Mouse (Mus musculus): ENCODE results near the gene Rnf40.
A peak's percentile ranks its signal among the peaks of the same experiment; 100 is the strongest.
"Not testable (repeated sequence)": the region's sequence is repeated elsewhere in the genome, so short reads cannot be mapped to it uniquely, and the experiment has no call there.

The Rnf40 gene

GRCm38 (mm10) chr7:127604256-127604655 is 15.7 kb downstream of the Rnf40 start:
- DNase-seq = no peak

GRCm38 (mm10) chr7:127607150-127607549 is 18.6 kb downstream of the Rnf40 start:
- no peak for DNase-seq

GRCm38 (mm10) chr7:127611011-127611410 is 22.4 kb downstream of the Rnf40 start:
- no peak for DNase-seq

DNA sequence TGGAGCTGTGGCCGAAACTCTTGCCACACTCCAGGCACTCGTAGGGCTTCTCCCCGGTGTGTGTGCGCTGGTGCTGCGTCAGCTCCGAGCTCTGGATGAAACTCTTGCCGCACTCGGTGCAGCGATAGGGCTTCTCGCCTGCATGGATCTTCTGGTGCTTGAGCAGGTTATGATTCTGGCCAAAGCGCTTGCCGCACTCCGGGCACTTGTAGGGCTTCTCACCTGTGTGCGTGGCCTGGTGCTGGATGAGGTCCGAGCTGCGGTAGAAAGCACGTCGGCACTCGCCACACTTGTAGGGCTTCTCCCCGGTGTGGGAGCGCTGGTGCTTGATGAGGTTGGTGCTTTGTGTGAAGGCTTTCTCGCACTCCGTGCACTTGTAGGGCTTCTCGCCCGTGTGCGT is 23.0 kb downstream of the Rnf40 start:
- DNase-seq = no peak

GRCm38 (mm10) chr7:127613501-127613900 is 24.9 kb downstream of the Rnf40 start:
- DNase-seq = peak; percentile 56

- peak; percentile 46 for DNase-seq
These were observed 25.5 kb downstream of the Rnf40 start for GRCm38 (mm10) chr7:127614091-127614490.

GRCm38 (mm10) chr7:127614511-127614890 is 25.9 kb downstream of the Rnf40 start:
- DNase-seq = peak; percentile 72

- peak; percentile 73 for DNase-seq
These were observed 26.6 kb downstream of the Rnf40 start, which contains the start of gene Zfp629 for GRCm38 (mm10) chr7:127614891-127615843. Gene Zfp629 (minus strand): TSS chr7:127615797.

DNA sequence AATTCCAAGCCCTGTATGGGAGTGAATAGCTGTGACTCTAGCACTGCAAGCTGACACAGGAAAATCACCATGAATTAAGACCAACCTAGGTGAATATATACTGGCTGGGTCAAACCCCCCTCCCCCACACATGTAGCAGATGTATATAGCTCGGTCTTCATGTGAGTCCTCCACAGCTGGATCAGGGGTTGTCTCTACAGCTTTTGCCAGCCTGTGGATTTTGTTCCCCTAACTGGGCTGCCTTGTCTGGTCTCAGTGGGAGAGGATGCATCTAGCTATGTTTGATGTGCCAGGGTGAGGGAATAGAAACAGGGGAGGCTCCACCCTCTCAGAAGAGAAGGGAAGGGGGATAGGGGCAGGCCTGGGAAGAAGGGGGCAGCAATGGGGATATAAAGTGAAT is 27.8 kb downstream of the Rnf40 start:
- no peak for DNase-seq

GRCm38 (mm10) chr7:127616881-127617280 is 28.3 kb downstream of the Rnf40 start:
- DNase-seq = no peak

DNA sequence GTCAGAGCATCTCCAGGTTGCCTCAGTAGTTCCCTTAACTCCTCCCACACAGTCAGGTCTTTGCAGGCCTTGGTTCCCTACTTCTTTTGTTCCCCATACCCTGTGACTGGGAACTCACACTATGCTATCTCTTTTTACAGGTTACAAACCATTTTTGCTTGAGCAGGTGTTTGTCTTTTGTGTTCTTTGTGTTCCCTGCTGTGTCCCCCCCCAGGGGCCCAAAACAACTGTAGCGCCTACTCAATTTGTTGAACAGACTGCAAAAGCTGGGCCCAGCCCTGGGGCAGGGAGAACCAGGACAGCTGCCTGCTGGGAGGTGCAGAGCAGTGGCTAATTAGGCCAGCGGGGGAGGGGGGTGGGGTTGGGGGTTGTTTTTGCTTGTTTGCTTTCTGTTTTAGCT is 29.4 kb downstream of the Rnf40 start:
- no peak for DNase-seq

- not testable (repeated sequence) for DNase-seq
These were observed 29.8 kb downstream of the Rnf40 start for GRCm38 (mm10) chr7:127618402-127618801.

DNA sequence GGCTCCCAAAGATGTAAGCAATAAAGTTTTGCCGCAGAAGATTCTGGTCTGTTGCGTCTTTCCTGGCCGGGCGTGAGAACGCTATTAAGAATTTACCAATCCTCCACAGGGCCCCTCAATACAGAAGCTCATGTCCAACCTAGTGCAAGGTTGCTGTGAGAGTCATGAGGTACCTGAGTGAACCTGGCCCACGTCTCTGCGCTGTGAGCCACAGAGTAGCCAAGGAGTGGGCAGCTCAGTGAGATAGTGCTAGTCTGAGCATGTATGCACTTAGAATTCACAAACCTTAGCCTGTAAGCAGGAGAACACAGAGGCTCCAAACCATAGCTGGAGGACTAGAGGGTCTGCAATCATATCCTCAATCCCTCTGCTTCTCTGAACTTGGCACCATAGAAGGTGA is 37.5 kb downstream of the Rnf40 start:
- no peak for DNase-seq

GRCm38 (mm10) chr7:127626471-127626870 is 37.9 kb downstream of the Rnf40 start:
- no peak for DNase-seq

DNA sequence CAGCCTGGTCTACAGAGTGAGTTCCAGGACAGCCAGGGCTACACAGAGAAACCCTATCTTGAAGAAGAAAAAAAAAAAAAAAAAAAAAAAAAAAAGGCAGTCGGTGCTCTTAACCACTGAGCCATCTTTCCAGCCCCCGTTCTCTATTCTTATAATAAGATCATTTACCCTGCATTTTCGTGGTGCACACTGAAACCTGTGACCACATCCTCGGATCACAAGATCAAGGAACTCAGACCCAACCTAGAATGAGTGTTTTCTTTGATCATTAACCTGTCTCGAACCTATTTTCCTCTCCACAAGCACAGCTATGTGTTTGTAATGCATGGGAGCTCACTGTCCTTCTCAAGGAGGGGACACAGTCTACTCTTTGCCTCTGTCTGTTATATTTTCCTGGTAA is 40.1 kb downstream of the Rnf40 start:
- no peak for DNase-seq

DNA sequence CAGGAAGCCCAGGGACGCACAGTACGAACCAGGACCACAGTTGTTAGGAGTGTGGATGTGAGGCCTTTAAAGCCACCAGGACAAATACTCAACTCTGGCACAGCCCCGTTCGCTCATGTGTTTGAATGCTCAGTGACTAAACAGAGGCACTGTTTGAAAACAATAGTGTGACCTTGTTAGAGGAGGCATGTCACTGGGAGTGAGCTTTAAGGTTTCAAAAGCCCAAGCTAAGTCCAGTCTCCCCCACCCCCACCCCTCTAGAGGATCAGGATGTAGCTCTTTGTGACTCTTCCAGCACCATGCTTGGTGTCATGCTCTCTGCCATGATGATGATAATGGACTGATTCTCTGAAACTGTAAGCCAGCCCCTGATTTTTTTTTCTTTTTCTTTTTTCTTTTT is 42.8 kb downstream of the Rnf40 start:
- DNase-seq = no peak

GRCm38 (mm10) chr7:127636963-127637362 is 48.4 kb downstream of the Rnf40 start:
- DNase-seq = peak; percentile 63

DNA sequence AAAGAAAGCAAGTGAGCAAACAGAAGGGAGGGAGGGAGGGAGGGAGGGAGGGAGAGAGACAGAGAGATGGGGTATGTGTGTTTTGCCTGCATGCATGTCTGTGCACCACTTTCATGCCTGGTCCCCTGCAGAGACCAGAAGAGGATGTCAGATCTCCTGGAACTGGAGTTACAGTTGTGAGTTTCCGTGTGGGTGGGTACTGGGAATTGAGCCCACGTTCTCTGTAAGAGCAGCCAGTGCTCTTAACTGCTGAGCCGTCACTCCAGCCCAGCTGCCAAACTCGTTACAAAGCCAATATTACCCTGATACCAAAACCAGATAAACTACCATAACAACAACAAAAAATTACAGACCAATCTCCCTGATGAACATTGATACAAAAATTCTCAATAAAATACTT is 52.7 kb downstream of the Rnf40 start:
- DNase-seq = no peak

GRCm38 (mm10) chr7:127642254-127642653 is 53.7 kb downstream of the Rnf40 start:
- no peak for DNase-seq

- no peak for DNase-seq
These were observed 57.8 kb downstream of the Rnf40 start for GRCm38 (mm10) chr7:127646363-127646762.

- DNase-seq = not testable (repeated sequence)
These were observed 59.0 kb downstream of the Rnf40 start for GRCm38 (mm10) chr7:127647576-127647975.

DNA sequence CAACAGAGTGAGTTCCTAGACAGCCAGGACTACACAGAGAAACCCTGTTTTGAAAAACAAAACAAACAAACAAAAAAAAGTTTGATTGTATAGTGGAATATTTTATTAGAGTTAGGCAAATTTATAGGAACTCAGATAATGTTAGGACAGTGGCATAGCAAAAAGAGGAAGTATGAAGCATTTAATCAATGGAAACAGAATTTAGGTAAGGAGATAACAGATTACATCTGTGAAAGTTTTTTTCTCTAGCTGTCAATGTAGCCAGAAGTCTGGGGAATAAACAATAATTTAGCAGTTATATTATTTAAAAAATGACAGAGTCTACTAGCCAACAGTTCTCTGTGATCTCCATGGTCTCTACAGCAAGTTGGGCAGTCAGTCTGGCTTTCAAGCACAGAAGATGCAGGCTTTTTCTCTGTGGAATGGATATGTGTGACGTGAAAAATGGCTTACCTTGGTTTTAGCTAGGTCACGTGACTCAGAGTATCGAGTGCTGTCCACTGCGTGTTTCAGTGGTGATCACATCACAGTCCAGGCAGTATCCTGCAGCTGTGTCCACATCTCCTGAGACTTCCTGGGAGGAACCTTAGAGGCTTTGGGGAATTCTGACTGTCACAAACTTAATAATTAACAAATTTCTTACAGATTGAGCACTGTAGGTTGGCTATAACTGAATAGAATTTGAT is 60.1 kb downstream of the Rnf40 start:
- DNase-seq = no peak

GRCm38 (mm10) chr7:127649206-127649605 is 60.6 kb downstream of the Rnf40 start:
- no peak for DNase-seq

DNA sequence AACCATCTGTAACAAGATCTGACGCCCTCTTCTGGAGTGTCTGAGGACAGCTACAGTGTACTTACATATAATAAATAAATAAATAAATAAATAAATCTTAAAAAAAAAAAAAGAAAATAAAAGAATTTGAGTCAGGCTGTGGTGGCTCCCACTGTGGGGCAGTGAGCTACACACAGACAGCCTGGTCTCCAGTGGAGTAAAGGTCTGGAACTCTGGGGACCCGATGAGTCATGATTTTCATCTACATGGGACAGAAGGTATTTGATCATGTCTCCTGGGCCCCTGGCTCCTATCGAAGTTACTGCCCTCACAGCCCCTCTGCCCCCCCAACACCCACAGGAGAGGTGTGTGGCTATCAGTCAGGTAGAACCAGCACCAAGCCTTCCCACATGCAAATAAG is 63.1 kb downstream of the Rnf40 start:
- no peak for DNase-seq

Measured in kidney, adult 11 months (tissue).